Mouse (Mus musculus): ENCODE data around the gene Mpv17l2.

- TF ChIP-seq CTCF (IDR thresholded peaks at IDR 0.05; ENCODE audit: low read depth, low read length) (no peak), POLR2A (IDR thresholded peaks at IDR 0.05; ENCODE audit: borderline replicate concordance, low read depth, low read length) (no peak)
These were observed 37.1 kb downstream of the Mpv17l2 start, which contains the start of gene Pde4c for GRCm38 (mm10) chr8:70723486-70724210.
